Mouse (Mus musculus) gastrocnemius, adult 8-10 months (tissue): ENCODE results near the gene Gpsm1. TPM values are rescaled to one million over a fixed set of nuclear protein-coding genes. Genes with fewer than 3 reads are reported as not detected.

Source experiments
- DNase-seq, 2 experiments: peaks; one replicate each; pipeline ENCODE4 v3.0.0; 2022; ENCODE audit warnings: low spot score in 2 of 2
- total RNA-seq, 4 experiments: library from RNA; stranded (reverse); gene quantifications; 2 replicates each; pipeline ENCODE4 v1.2.4; 2022

The Gpsm1 gene
- total RNA-seq: 1 to 10 TPM in 3 of 4 experiments, under 1 TPM in 1; 0.75 to 3.6 (median 1.6) TPM

- DNase-seq: peak; percentile 64 to 79
Measured at GRCm38 (mm10) chr2:26315072-26315924, at the start of gene Gpsm1. Gpsm1 (plus strand) TSS chr2:26315515.

DNA sequence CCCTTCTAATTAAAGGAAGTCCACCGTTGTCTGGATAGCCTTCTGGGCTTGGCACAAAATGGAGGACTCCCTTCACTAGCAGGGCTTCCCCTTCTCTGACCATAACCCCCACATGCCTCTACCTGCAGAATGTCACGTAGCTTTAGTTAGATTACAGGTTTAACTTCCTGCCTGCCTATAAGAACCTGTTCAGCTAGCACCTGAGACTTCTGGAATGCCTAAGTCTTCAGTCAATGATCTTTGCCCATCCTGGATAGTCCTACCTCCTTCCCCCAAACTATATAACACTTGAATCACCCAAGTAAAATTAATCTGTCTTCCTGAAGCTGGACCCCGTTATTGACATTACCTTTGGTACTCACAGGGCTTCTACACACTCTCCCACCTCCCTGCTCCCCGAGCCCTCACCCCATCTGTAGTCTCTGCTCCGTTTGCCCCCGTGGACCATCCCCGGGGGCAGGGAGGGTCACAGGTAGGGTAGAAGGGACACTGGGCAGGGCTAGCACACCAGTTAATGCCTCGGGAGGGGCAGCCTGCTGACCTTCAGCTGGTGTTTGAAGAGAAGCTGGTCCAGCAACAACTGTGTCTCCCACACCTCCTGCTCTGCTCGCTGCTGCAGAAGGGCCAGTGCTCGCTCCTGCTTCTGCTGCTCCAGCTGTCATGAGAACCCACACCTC, 49.1 kb upstream of the Gpsm1 start:
- no peak for DNase-seq

DNA sequence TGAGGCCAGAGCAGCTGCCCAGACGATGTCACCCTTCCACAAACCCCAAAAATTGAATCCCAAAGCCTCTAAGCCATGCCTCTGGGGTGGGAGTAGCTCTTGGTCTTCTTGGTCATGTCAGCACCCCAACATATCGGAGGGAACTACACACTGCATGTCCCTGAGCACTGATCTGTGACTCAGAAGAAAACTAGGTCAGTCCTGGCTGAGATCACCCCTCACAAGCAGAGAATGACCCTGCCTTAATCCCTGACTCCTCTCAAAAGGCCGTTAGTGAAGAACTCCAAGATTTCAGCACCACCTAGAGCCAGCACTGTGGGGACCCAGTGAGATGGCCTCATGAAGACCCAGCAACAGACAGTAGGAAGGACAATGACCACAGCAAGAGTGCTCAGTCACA, 47.1 kb upstream of the Gpsm1 start:
- no peak for DNase-seq

DNA sequence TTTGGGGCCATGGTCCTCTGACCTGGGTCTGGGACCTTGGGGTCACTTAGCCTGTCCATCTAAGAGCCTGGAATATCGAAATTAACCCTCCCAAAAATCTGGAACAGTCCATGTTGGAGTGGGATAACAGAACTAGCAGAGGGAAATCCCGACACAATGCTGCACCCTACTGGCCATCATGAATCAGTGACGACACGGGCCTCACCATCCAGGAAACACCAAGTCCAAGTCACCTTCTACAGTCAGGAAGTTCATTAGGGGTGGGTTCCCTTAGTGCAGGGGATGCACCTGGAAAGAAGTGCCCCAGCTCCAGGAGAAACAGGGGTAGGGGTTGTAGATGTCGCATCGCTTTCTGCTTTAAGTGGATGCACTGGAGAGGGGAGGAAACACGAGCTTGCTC, 41.7 kb upstream of the Gpsm1 start:
- no peak for DNase-seq

GRCm38 (mm10) chr2:26279712-26280111, 35.6 kb upstream of the Gpsm1 start:
- no peak for DNase-seq

DNA sequence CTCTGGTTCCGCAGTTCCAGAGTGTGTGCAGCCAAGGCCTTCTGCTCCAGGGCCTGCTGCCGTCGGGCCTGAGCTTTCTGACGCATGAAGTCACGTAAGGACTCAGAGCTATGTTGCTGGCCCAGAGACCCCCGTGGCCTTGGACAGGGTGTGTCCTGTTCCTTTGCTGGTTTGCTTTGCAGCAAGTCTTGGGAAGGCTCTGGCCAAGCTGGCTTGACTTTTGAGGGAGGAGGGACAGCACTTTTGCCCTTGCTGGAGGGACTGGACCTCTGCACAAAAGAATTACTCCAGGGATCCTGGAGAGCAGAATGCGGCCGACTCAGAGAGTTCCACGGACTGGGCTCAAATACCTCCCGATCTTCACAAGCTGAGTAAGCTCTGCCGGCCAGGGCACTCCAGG, 34.7 kb upstream of the Gpsm1 start:
- no peak for DNase-seq

DNA sequence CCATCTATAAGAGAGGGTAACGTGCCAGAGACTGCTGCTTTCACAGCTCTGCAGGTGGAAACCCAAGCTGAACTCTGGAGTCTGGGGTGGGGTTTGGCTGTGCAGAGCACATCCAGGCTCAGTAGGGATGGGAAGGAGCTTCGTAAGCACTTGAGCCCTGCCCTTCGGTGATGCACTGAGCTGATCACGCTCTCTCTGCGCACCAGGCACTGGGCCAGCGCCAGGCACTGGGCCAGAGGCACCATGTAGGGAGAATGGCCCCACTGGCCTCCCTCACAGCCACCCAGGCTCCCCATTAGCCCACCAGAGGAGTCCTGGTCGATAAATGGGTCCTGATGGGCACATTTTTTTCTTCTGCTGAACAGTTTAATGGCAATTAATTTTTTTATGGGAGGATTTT, 29.5 kb upstream of the Gpsm1 start:
- no peak for DNase-seq

- DNase-seq: no peak
Measured at GRCm38 (mm10) chr2:26286391-26286790, 28.9 kb upstream of the Gpsm1 start.

DNA sequence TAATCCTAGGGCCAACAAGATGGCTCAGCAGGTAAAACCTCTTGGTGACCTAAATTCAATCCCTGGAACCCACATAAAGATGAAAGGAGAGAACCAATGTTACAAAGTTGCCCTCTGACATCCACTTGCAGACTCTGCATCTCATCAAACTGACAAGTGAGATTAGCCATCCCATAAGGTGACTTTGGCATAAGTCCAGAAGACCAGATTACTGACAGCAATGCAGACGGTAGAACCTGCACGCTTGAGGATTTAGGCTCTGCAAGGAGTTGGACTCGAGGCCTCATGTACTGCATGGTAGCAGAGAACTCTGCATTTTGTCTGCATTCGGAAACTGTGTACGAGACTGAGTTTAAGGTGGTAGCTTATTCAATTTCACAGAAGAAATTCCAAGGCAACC, 25.2 kb upstream of the Gpsm1 start:
- no peak for DNase-seq

DNA sequence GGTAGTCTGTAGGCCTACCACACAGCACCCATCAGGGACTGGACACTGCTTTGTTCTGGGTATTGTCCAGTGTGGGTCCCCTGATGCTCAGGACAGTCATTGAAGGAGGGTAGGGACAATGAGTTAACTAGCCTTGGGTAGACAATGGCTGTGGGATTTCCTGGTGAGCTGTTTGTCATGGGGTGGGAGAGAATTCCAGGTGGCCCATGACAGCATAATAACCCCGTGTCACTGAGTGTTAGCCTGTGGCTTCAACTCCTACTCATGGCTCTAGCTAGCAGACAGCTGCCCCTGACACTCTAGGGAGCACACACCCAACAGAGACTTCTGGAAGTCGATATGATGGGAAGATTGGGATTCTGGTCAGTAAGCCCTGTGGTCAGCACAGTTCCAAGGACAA, 20.9 kb upstream of the Gpsm1 start, which contains the start of gene Ccdc187:
Gene Ccdc187 (minus strand): TSS at position 101 of the 400 bp plus-strand sequence.
- no peak for DNase-seq

DNA sequence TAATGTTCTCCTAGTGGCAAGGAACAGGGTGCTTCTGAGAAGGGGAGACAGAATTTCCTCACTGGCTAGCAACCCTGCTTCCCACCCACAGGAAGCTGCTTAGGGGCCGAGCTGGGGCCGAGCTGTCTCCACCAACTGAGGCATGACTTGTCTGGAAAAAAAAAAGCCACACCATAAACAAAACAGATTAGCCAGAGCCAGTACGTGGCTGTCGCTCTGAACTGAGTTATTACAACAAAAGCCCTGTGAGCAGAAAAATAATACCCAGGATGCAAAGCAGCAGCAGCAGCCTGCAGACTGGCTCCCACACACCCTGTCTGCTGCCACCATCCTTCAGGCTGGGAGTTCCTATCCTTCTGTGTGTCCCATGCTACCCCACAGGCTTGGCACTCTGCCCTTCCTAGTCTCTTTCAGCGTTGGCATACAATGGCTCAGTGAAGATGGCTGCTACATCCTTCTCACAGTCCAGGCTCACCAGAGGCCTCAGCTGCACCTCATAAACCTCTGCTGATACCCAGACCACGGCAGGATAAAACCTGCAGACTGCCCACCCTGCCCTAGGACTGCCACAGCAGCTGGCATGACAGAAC, 18.6 kb upstream of the Gpsm1 start:
- no peak for DNase-seq

GRCm38 (mm10) chr2:26298208-26298855, 17.0 kb upstream of the Gpsm1 start:
- no peak for DNase-seq

DNA sequence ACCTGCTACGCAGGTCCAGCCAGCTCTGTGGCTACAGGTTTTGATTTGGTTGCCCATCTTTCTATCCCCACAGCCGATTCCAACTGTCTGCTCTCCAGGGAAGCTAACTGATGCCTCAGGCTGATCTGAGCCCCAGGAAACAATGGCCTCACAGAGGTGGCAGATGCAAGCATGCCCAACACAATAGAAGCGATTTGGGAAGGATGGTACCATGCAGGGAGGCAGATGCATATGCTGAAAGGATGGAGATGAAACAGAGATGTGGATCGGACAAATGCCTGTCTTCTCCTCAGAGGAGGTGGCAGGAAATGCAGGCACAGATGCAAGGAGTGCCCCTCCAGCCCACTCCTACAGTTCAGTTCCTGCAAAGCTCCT, 16.5 kb upstream of the Gpsm1 start:
- DNase-seq: no peak

DNA sequence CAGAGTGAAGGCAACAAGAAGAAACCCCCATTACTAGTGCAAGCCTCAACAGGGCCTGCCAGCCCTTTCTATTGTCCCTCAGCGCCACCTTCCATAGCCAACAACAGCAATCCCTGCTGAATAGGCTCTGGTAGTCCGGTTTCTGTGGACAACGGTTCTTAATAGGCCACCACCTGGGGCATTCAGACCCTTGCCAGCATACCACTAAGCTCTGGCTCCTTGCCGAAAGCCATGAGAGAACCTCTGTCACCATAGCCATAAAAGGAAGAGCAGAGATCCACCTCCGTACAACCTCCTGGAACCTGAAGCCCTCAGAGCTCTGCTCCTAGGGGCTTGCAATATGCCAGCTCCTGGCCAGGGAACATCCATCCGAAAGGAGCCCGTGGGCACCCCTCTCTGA, 16.0 kb upstream of the Gpsm1 start:
- DNase-seq: no peak

DNA sequence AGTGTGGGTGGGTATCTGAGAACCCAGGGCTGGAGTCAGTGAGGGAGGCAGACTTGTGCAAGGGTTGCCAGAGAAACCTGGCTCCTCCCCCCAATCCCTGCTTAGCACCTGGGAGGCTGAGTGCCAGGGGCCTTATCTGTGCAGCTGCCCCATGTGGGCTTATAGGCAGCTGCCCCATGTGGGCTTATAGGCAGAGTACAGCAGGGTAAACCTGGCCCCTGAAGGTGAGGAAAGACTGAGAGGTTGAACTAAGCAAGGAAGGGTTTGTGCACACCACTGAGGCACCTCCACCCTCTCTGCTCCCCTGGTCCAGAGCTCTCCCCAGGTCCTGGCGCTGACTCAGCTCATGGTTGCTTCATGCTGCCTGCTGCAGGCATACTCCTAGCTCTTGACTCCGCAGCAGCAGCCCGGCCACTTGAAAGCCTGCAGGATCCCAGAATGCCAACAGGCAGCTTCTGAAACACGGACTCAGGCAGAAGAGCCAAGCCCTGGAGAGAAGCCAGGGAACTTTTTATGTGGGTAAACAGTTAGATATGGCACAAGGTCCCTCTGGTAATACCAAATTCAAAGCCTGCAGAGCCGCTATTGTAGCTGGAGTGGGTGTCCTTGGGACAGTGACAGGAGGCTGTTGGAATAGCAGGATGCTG, 15.0 kb upstream of the Gpsm1 start:
- no peak for DNase-seq

DNA sequence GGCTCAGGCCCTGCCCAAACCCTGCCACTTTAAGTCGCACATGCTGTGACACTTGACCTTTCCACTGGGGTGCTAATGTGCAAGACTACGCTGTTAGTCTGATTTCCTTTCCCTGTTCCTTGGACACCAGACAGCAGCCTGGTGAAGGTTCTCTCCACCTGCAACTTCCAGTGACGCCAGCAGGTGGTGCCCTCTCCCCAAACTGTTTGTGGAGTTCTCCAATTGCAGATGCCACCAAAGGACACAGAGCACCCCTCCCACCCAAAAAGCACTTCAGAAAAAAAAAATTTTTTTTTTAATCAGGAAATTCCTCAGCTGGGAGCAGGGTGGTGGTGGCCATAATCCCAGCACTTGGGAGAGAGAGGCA, 14.5 kb upstream of the Gpsm1 start:
- peak; percentile 74 to 77 for DNase-seq

- no peak for DNase-seq
Measured at GRCm38 (mm10) chr2:26302005-26302503, 13.3 kb upstream of the Gpsm1 start.

- DNase-seq: no peak
Measured at GRCm38 (mm10) chr2:26304711-26305110, 10.6 kb upstream of the Gpsm1 start.

DNA sequence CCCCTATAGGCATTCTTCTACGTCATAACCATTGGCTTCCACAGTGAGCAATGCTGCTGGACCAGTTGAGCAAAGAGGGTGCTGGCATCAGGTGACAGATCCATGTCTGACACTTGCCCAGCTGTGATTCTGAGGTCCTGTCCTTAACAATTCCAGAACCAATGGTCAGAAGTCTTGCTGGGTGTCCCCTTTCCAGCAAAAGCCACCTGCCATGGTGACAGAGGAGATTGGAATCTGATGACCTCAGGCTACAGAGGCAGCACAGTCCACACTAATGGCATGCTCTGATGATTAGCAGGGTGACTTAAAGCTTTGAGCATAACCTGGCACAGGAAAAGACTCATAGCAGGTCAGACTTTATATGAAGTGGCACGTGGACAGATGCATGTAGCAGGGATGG, 9.8 kb upstream of the Gpsm1 start:
- no peak for DNase-seq

GRCm38 (mm10) chr2:26306702-26307101, 8.6 kb upstream of the Gpsm1 start:
- no peak for DNase-seq

- DNase-seq: no peak
Measured at GRCm38 (mm10) chr2:26309739-26310138, 5.6 kb upstream of the Gpsm1 start.
